Mouse (Mus musculus) C2C12 (cell line): ENCODE measurements around the gene Tbc1d8.

Source experiments
- CEBPB ChIP-seq: IDR thresholded peaks from one replicate; pipeline ENCODE4 v1.6.1; 2011; ENCODE audit warnings: low read depth, mild to moderate bottlenecking, control low read depth, moderate library complexity
- CTCF ChIP-seq: IDR thresholded peaks from one replicate; pipeline ENCODE4 v1.5.1; 2011; ENCODE audit not compliant: control insufficient read depth, insufficient read depth, insufficient read length
- MAX ChIP-seq: IDR thresholded peaks from one replicate; pipeline ENCODE4 v1.6.1; 2011; ENCODE audit warnings: mild to moderate bottlenecking, control low read depth
- MYOD1 ChIP-seq: IDR thresholded peaks from one replicate; pipeline ENCODE4 v1.6.1; 2011; ENCODE audit warnings: low read depth; ENCODE audit not compliant: control insufficient read depth, insufficient read length
- MYOG ChIP-seq: IDR thresholded peaks from one replicate; pipeline ENCODE4 v1.6.1; 2011; ENCODE audit not compliant: control insufficient read depth, insufficient read length; ENCODE audit errors: extremely low read depth
- USF1 ChIP-seq: IDR thresholded peaks from one replicate; pipeline ENCODE4 v1.6.1; 2011; ENCODE audit warnings: low read depth, mild to moderate bottlenecking, control low read depth, moderate library complexity

- TF ChIP-seq CTCF (no peak), USF1 (no peak), MAX (no peak), CEBPB (no peak), MYOD1 (no peak), MYOG (no peak)
These were observed 3.7 kb upstream of the Tbc1d8 start for GRCm38 (mm10) chr1:39482115-39482815.
